Mouse (Mus musculus): ENCODE results near the gene Saa3. TPM values are rescaled to one million over a fixed set of nuclear protein-coding genes. Genes with fewer than 3 reads are reported as not detected.

Gene Saa3
- total RNA-seq (2023) = under 1 TPM; 0.90 to 0.95 TPM

DNA sequence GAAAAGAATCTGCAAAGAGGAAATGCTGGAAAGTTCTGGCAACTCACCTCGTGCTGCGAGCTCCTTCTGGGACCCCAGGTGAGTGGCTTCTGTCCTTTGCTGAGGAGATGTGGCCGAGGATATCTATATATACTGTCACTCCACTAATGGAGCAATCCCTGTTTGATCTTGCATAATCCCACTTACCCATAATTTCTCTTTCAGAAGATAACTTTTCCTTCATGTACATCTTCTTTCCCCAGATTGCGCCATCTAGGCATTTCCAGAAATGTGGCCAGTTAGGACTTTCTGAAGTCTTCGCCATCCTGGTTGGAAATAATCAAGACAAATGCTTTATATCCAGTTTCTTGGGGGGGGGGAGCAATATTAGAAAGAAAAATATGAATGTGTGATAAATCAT is at the start of gene Saa3:
TSS of gene Saa3 (minus strand) at position 101 of the 400 bp plus-strand sequence.

GRCm38 (mm10) chr7:46751490-46751889 is 36.0 kb upstream of the Saa3 start, which contains the start of gene Saa2:
TSS of gene Saa2 (plus strand) at chr7:46751790.

DNA sequence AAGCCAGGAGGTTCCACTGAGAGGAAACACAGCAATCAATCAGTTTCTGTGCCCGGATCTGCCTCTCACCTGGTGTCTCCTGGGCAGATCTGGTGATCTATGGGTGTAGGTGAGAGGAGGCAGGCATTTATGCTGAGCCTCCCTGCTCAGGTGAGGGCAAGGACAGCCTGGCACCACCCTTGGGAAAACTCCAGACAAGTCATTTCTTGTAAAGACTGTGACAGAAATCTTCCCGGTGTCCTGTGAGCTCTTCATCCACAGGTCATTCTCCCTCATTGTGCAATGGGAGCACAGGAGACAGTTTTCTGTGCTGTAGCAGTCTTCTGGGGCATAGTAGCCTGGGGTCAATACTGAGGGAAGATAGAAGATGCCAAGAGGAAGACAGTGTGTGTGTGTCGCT is 27.4 kb upstream of the Saa3 start, which contains the start of gene Saa1:
TSS of gene Saa1 (minus strand) at position 101 of the 400 bp plus-strand sequence.

DNA sequence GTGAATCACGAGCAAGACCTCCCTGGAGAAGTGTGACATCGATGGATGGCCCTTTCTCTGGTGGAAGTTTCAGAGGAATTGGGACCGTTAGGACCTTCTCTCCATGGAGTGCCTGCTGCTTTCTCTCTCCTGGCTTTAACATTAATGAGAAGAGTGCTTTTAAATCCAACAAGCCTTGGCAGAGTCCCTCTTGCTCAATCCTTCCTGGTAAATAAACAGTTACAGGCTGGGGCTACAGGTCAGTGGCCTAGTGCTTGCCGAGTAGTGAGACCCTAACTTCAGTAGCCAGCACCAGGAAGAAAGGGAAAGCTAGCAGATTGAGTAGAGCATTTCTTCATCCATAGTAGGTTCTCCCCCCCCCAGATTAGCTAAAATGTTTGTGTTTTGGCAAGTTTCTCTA is 17.0 kb upstream of the Saa3 start, which contains the start of gene Saa4:
TSS of gene Saa4 (minus strand) at position 146 of the 400 bp plus-strand sequence.

DNA sequence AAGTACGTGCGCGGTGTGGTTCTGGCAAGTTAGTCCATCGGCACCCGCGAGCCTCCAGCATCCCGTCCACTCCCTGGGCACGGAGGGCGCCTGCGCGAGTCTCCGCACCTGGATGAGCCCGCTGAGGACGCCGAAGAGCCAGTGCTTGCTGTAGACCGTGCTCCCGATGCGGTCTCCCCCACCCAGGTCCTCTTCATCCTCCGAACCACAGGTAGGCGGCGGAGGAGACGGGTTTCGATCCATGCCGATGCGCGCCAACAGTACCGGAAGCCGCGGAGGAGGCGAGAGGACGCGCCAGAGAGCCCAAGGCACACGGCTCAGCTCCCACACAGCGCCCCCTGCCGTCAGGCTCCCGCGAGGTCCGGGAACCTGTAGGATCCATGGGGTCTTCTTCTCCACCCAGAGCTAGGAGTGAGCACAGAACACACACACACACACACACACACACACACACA is 5.1 kb downstream of the Saa3 start, which contains the start of gene Saal1:
TSS of gene Saal1 (minus strand) at position 291 of the 455 bp plus-strand sequence.

DNA sequence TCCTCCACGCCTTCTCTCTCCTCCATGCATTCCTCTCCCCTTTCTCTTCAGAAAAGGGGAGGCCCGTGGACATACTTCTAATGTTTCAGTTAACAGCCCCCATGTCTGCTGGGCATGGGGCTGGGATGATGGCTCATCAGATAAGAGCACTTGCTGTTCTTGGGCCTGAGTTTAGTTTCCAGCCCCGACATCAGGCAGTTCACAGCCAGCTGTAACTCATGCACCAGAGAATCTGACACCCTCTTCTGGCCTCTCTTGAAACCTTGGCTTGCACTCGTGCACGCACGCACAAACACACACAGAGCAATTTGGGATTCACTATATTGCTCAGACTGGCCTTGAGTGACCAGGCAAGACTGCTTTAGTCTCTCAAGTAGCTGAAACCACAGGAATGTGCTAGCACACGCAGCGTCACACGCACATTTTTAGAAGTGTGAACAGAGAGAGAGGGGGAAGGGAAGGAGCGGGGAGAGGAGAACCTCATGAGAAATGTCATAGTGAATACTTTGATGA is 43.3 kb downstream of the Saa3 start, which contains the start of gene Tph1:
TSS of gene Tph1 (minus strand) at position 378 of the 513 bp plus-strand sequence.

Other genes starting within 250 kb of the Saa3 start
- gene Sergef, start 75.9 kb downstream of the Saa3 start, total RNA-seq (2023) = 1 to 10 TPM; 5.4 to 9.0 TPM
- gene Tph1, start 43.2 kb downstream of the Saa3 start, total RNA-seq (2023) = not detected
- gene Saal1, start 5.0 kb downstream of the Saa3 start, total RNA-seq (2023) = 1 to 10 TPM; 7.4 to 7.7 TPM
- gene Saa4, start 16.9 kb upstream of the Saa3 start, total RNA-seq (2023) = not detected
- gene Saa1, start 27.3 kb upstream of the Saa3 start, total RNA-seq (2023) = not detected
- not detected for gene Saa2, start 36.1 kb upstream of the Saa3 start, total RNA-seq (2023)
- gene Hps5, start 80.4 kb upstream of the Saa3 start, total RNA-seq (2023) = 10 to 100 TPM; 31.7 to 35.9 TPM
- 10 to 100 TPM; 21.3 to 29.0 TPM for gene Gtf2h1, start 80.4 kb upstream of the Saa3 start, total RNA-seq (2023)
- 100 to 1,000 TPM; 378 to 384 TPM for gene Ldha, start 125.8 kb upstream of the Saa3 start, total RNA-seq (2023)
- gene Ldhc, start 145.5 kb upstream of the Saa3 start, total RNA-seq (2023) = under 1 TPM; 0.75 to 0.77 TPM
- 10 to 100 TPM; 32.1 to 36.2 TPM for gene Tsg101, start 204.3 kb upstream of the Saa3 start, total RNA-seq (2023)
- gene Uevld, start 242.8 kb upstream of the Saa3 start, total RNA-seq (2023) = 10 to 100 TPM; 10.9 to 17.9 TPM

Data from neutrophil, adult 83 days (primary cell).